Mouse (Mus musculus) heart, postnatal 14 days (tissue): ENCODE data around the gene Dhx40. TPM values are rescaled to one million over a fixed set of nuclear protein-coding genes. Genes with fewer than 3 reads are reported as not detected.

Experiments
- DNase-seq, 2 experiments: peaks; one replicate each; pipeline ENCODE4 v3.0.0; 2021 to 2022
- intact Hi-C: fragments of 180-260 bp; cut with DNase I; formaldehyde crosslinking; loops from one replicate; pipeline ENCODE4 v1.15.1; 2025
- total RNA-seq, 2 experiments: library from RNA; stranded (reverse); gene quantifications; 2 replicates each; pipeline ENCODE4 v1.2.3; 2021

The Dhx40 gene
- total RNA-seq, 2 experiments from 2014 or later = 15.1 to 18.0 TPM

GRCm38 (mm10) chr11:86724004-86724403 is 83.5 kb downstream of the Dhx40 start:
- no peak for DNase-seq
- intact Hi-C loops = loop anchor here (5.0 kb wide), 1 partner anchor 33 kb away; the partner anchor contains the start of gene Cltc

- intact Hi-C loops = loop anchor here (2.0 kb wide), 1 partner anchor 15 kb away; no protein-coding TSS in a partner anchor
- DNase-seq = no peak
Observed at GRCm38 (mm10) chr11:86719390-86719789, 88.2 kb downstream of the Dhx40 start.

Other genes with a start within 250 kb of the Dhx40 start
- gene Vmp1, start 123.9 kb downstream of the Dhx40 start, total RNA-seq = 10 to 100 TPM; 55.3 to 59.2 TPM
- 1 to 10 TPM; 7.0 to 7.2 TPM for gene Ptrh2, start 123.8 kb downstream of the Dhx40 start, total RNA-seq
- 100 to 1,000 TPM; 159 to 171 TPM for gene Cltc, start 50.2 kb downstream of the Dhx40 start, total RNA-seq
- gene Ypel2, start 186.0 kb upstream of the Dhx40 start, total RNA-seq = 10 to 100 TPM; 24.7 to 24.8 TPM